Mouse (Mus musculus): ENCODE measurements around the gene Nlrc4.

Nlrc4 gene

GRCm38 (mm10) chr17:74430074-74430473, 28.9 kb downstream of the Nlrc4 start:
- no peak for DNase-seq (ENCODE audit: low spot score in 2 of 2)

- no peak for DNase-seq (ENCODE audit: low spot score in 2 of 2)
These were observed 34.4 kb downstream of the Nlrc4 start for GRCm38 (mm10) chr17:74424401-74425005.

- no peak for DNase-seq (ENCODE audit: low spot score in 2 of 2)
These were observed 38.3 kb downstream of the Nlrc4 start for GRCm38 (mm10) chr17:74420656-74421055.

GRCm38 (mm10) chr17:74418171-74418570, 40.8 kb downstream of the Nlrc4 start:
- DNase-seq (ENCODE audit: low spot score in 2 of 2): no peak

- DNase-seq (ENCODE audit: low spot score in 2 of 2): no peak
These were observed 42.0 kb downstream of the Nlrc4 start for GRCm38 (mm10) chr17:74416841-74417360.

GRCm38 (mm10) chr17:74414671-74415070, 44.3 kb downstream of the Nlrc4 start:
- DNase-seq (ENCODE audit: low spot score in 2 of 2): no peak

GRCm38 (mm10) chr17:74413324-74413723, 45.6 kb downstream of the Nlrc4 start:
- no peak for DNase-seq (ENCODE audit: low spot score in 2 of 2)

- DNase-seq (ENCODE audit: low spot score in 2 of 2): no peak
These were observed 49.2 kb downstream of the Nlrc4 start for GRCm38 (mm10) chr17:74409722-74410121.

- DNase-seq (ENCODE audit: low spot score in 2 of 2): no peak
These were observed 52.5 kb downstream of the Nlrc4 start for GRCm38 (mm10) chr17:74406487-74406886.

- DNase-seq (ENCODE audit: low spot score in 2 of 2): no peak
These were observed 56.3 kb downstream of the Nlrc4 start for GRCm38 (mm10) chr17:74402486-74403222.

GRCm38 (mm10) chr17:74397173-74397572, 61.8 kb downstream of the Nlrc4 start:
- no peak for DNase-seq (ENCODE audit: low spot score in 2 of 2)

- DNase-seq (ENCODE audit: low spot score in 2 of 2): no peak
These were observed 62.2 kb downstream of the Nlrc4 start for GRCm38 (mm10) chr17:74396766-74397165.

GRCm38 (mm10) chr17:74395383-74396065, 63.4 kb downstream of the Nlrc4 start, which contains the start of gene Slc30a6:
TSS of gene Slc30a6 (plus strand) at chr17:74395608.
- peak; percentile 96 to 97 for DNase-seq (ENCODE audit: low spot score in 2 of 2)

GRCm38 (mm10) chr17:74394855-74395254, 64.1 kb downstream of the Nlrc4 start:
- DNase-seq (ENCODE audit: low spot score in 2 of 2): no peak

- DNase-seq (ENCODE audit: low spot score in 2 of 2): no peak
These were observed 64.6 kb downstream of the Nlrc4 start for GRCm38 (mm10) chr17:74394381-74394780.

- DNase-seq (ENCODE audit: low spot score in 2 of 2): no peak
These were observed 69.1 kb downstream of the Nlrc4 start for GRCm38 (mm10) chr17:74389847-74390246.

GRCm38 (mm10) chr17:74386657-74387056, 72.3 kb downstream of the Nlrc4 start:
- no peak for DNase-seq (ENCODE audit: low spot score in 2 of 2)

- no peak for DNase-seq (ENCODE audit: low spot score in 2 of 2)
These were observed 82.0 kb downstream of the Nlrc4 start for GRCm38 (mm10) chr17:74376916-74377315.

Measured in spleen, postnatal 4 days (tissue).